Mouse (Mus musculus): Measurements from ENCODE around the gene AI661453. TPM values are rescaled to one million over a fixed set of nuclear protein-coding genes. Genes with fewer than 3 reads are reported as not detected.
A peak's percentile ranks its signal among the peaks of the same experiment; 100 is the strongest.

Gene AI661453
- total RNA-seq, 1 experiment from 2014 or later, result 1.7 TPM

- ATAC-seq (ENCODE audit: extremely low read depth, insufficient number of reproducible peaks, low FRiP score, poor library complexity, severe bottlenecking), result no peak
Observed at GRCm38 (mm10) chr17:47439396-47440028, 3.1 kb downstream of the AI661453 start.

DNA sequence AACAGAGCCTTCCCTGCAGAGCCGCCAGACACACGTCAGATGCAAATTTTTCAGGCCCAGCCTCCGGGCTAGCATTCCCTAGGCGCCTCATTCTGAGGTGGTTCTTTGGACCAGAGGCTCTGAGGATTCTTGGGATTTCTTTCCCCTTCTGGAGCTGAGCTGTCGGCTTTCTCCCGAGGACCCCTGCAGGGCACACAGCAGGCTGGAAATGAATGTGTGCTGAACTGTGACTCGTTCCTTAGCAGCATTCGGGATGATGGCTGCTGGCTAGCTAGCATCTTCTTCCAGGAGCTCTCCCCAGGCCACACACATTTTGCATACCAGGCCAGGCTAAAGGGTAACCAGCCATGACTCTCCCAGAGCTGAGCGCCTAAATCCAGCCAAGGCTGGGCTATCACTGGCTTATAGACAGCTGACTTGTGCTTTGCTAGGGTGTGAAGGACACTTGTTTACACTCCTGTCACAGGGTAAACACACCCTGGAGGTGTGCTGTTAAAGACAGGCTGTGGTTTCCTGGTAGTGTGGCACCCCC lies 4.0 kb downstream of the AI661453 start:
- no peak for ATAC-seq (ENCODE audit: extremely low read depth, insufficient number of reproducible peaks, low FRiP score, poor library complexity, severe bottlenecking)

DNA sequence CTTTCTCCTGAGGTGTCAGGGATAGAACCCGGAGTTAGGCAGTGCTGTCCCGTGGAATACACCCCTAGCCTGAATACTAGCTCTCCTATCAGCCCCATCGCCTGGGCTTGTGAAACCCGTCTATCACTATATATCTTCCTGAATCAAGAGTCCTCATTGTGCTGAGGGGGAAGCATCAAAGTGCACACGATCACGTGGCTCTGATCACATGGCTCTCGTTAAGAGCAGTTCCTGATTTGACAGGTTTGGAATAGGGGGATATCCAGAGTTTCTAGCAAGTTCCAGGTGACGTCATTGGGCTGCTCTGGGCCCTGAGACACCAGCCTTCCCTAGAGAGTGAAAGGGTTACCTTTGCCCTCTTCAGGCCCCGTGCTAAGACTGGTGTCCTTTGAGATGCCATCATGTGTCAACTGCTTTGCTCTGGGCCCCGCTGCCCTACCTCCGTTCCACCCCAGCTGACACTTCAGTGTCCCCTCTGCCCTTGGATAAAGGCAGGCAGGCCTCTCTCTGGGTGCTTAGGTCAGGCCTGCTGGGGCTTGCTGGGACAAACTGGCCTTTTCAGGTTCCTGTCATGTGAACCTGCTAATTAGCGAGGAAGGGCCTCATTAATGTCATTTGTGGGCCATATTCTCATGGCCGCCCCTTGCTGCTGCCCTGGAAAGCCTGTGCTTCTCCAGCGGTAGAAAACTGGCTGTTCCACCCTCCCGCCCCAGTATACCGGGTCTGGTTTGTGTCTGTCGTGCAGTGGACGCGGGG lies 5.1 kb downstream of the AI661453 start:
- ATAC-seq (ENCODE audit: extremely low read depth, insufficient number of reproducible peaks, low FRiP score, poor library complexity, severe bottlenecking), result no peak

- ATAC-seq (ENCODE audit: extremely low read depth, insufficient number of reproducible peaks, low FRiP score, poor library complexity, severe bottlenecking), result no peak
Observed at GRCm38 (mm10) chr17:47442271-47442670, 5.9 kb downstream of the AI661453 start.

- no peak for ATAC-seq (ENCODE audit: extremely low read depth, insufficient number of reproducible peaks, low FRiP score, poor library complexity, severe bottlenecking)
Observed at GRCm38 (mm10) chr17:47444113-47444512, 7.7 kb downstream of the AI661453 start.

DNA sequence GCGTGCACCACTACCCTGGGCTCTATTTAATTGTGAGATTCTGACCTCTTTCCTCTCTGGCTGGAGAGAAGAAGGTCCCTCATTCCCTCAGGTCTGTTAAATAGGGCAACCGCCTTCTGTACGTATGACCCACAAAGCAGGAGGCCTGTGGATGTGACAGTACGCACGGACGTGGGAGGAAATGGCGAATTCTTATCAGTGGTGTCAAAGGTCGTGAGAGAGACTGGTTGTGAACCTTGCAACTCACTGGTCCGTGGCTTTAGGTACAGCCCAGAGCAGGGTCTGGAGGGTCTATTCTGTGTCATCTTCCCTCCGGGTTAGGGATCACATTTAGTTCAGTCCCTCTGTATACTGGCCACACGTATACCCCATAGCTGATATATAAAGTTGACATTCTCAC lies 9.1 kb downstream of the AI661453 start:
- no peak for ATAC-seq (ENCODE audit: extremely low read depth, insufficient number of reproducible peaks, low FRiP score, poor library complexity, severe bottlenecking)

- no peak for ATAC-seq (ENCODE audit: extremely low read depth, insufficient number of reproducible peaks, low FRiP score, poor library complexity, severe bottlenecking)
Observed at GRCm38 (mm10) chr17:47446025-47446424, 9.6 kb downstream of the AI661453 start.

- no peak for ATAC-seq (ENCODE audit: extremely low read depth, insufficient number of reproducible peaks, low FRiP score, poor library complexity, severe bottlenecking)
Observed at GRCm38 (mm10) chr17:47446561-47446960, 10.1 kb downstream of the AI661453 start.

- 0 out of 2 replicates have a peak, but pooled peaks have one; percentile 7 for ATAC-seq (ENCODE audit: extremely low read depth, insufficient number of reproducible peaks, low FRiP score, poor library complexity, severe bottlenecking)
Observed at GRCm38 (mm10) chr17:47448523-47449372, 12.3 kb downstream of the AI661453 start.

GRCm38 (mm10) chr17:47449432-47449831 lies 13.0 kb downstream of the AI661453 start:
- no peak for ATAC-seq (ENCODE audit: extremely low read depth, insufficient number of reproducible peaks, low FRiP score, poor library complexity, severe bottlenecking)

GRCm38 (mm10) chr17:47450239-47450638 lies 13.8 kb downstream of the AI661453 start:
- ATAC-seq (ENCODE audit: extremely low read depth, insufficient number of reproducible peaks, low FRiP score, poor library complexity, severe bottlenecking), result no peak

- no peak for ATAC-seq (ENCODE audit: extremely low read depth, insufficient number of reproducible peaks, low FRiP score, poor library complexity, severe bottlenecking)
Observed at GRCm38 (mm10) chr17:47450880-47451565, 14.6 kb downstream of the AI661453 start.

DNA sequence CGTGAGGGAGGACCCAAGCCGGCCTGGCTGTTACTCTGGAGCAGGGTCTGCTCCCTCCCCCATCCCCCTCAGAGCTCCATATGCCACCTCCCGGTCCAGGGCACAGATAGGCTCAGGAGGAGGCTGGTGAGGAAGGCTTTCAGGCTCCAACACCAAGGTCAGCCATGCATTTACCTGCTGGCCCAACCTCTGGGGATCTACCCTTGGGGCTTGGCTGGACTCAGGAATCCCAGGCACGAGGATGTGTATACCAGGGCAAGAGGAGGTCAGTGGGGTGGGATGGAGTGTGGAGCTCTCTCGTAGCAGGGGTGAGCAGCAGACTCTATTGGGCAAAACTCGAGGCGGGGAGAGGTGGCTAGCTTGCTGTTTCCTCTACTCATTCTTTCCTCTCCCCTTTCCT lies 16.5 kb downstream of the AI661453 start:
- ATAC-seq (ENCODE audit: extremely low read depth, insufficient number of reproducible peaks, low FRiP score, poor library complexity, severe bottlenecking), result no peak

GRCm38 (mm10) chr17:47454675-47455074 lies 18.3 kb downstream of the AI661453 start:
- ATAC-seq (ENCODE audit: extremely low read depth, insufficient number of reproducible peaks, low FRiP score, poor library complexity, severe bottlenecking), result no peak

DNA sequence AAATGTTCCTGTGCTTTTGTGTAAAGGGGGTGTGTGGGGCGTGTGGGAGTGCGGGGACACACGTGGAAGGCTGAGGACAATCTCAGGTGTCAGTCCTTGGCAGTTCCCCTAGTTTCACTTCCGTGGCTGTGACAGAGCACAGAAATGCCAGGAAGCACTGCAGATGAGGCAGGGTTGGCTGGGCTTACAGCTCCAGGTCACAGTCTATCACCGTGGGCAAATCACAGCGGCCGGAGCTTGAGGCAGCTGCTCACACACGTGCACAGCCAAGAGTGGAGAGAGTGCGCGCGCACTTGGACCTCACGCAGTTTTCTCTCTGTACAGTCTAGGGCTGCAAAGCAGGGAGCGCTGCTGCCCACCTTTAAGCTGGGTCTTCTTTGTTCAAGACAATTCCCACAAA lies 21.9 kb downstream of the AI661453 start:
- no peak for ATAC-seq (ENCODE audit: extremely low read depth, insufficient number of reproducible peaks, low FRiP score, poor library complexity, severe bottlenecking)

GRCm38 (mm10) chr17:47458936-47459335 lies 22.5 kb downstream of the AI661453 start:
- no peak for ATAC-seq (ENCODE audit: extremely low read depth, insufficient number of reproducible peaks, low FRiP score, poor library complexity, severe bottlenecking)

DNA sequence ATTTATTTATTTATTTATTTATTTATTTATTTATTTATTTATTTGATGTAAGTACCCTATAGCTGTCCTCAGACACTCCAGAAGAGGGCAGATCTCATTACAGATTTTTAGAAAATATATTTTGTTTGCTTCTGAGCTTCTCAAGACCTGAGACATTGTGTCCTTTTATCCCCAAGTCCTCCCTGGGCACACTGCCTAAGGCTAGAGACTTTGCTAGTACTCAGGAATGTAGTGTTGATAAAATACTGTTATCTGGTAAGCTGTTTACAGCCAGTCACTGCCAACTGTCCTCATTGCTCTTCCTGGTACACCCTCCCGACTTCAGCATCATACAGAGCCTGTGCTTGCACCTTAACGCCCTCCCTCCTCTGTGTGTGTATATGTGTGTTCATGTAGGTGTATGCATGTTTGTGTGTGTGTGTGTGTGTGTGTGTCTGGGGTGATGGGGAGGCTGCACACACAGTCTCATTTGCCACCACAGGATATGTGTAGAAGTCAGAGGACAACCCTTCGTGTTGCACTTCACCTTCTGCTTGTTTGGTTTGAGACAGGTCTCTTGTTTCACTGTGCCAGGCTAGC lies 23.0 kb downstream of the AI661453 start:
- ATAC-seq (ENCODE audit: extremely low read depth, insufficient number of reproducible peaks, low FRiP score, poor library complexity, severe bottlenecking), result no peak

GRCm38 (mm10) chr17:47461688-47462087 lies 25.3 kb downstream of the AI661453 start:
- no peak for ATAC-seq (ENCODE audit: extremely low read depth, insufficient number of reproducible peaks, low FRiP score, poor library complexity, severe bottlenecking)

- no peak for ATAC-seq (ENCODE audit: extremely low read depth, insufficient number of reproducible peaks, low FRiP score, poor library complexity, severe bottlenecking)
Observed at GRCm38 (mm10) chr17:47462209-47462608, 25.8 kb downstream of the AI661453 start.
